Mouse (Mus musculus) ZHBTc4 (cell line): ENCODE results near the gene Ap4e1.

Source experiments
- DNase-seq: peaks from one replicate; pipeline ENCODE4 v3.0.0-alpha.2; 2011; ENCODE audit warnings: low read depth, low spot score

Gene Ap4e1

GRCm38 (mm10) chr2:127008469-127008998 is at the start of gene Ap4e1:
Gene Ap4e1 (plus strand): TSS chr2:127008717.
- peak; percentile 94 for DNase-seq

- DNase-seq, result no peak
These were observed 46.8 kb upstream of the Ap4e1 start for GRCm38 (mm10) chr2:126961696-126962095.

- DNase-seq, result no peak
These were observed 31.1 kb upstream of the Ap4e1 start for GRCm38 (mm10) chr2:126977428-126977827.

GRCm38 (mm10) chr2:126983221-126983620 is 25.3 kb upstream of the Ap4e1 start:
- no peak for DNase-seq

GRCm38 (mm10) chr2:126989919-126990318 is 18.6 kb upstream of the Ap4e1 start:
- peak; percentile 35 for DNase-seq

- no peak for DNase-seq
These were observed 15.8 kb upstream of the Ap4e1 start for GRCm38 (mm10) chr2:126992742-126993141.

GRCm38 (mm10) chr2:126994384-126995166 is 13.9 kb upstream of the Ap4e1 start:
- no peak for DNase-seq

GRCm38 (mm10) chr2:126996737-126997136 is 11.8 kb upstream of the Ap4e1 start:
- DNase-seq, result peak; percentile 79

GRCm38 (mm10) chr2:126998219-126998618 is 10.3 kb upstream of the Ap4e1 start:
- DNase-seq, result peak; percentile 50

GRCm38 (mm10) chr2:127000406-127001324 is 7.9 kb upstream of the Ap4e1 start:
- peak; percentile 47 for DNase-seq

GRCm38 (mm10) chr2:127004046-127004445 is 4.5 kb upstream of the Ap4e1 start:
- peak; percentile 73 for DNase-seq

GRCm38 (mm10) chr2:127006634-127007370 is 1.7 kb upstream of the Ap4e1 start:
- DNase-seq, result peak; percentile 75

GRCm38 (mm10) chr2:127007509-127007908 is 1.0 kb upstream of the Ap4e1 start:
- no peak for DNase-seq

- DNase-seq, result no peak
These were observed 26.6 kb downstream of the Ap4e1 start for GRCm38 (mm10) chr2:127035006-127035605.

- DNase-seq, result no peak
These were observed 28.8 kb downstream of the Ap4e1 start for GRCm38 (mm10) chr2:127037299-127037698.

GRCm38 (mm10) chr2:127061471-127061870 is 53.0 kb downstream of the Ap4e1 start:
- DNase-seq, result no peak

- DNase-seq, result peak; percentile 12
These were observed 60.3 kb downstream of the Ap4e1 start for GRCm38 (mm10) chr2:127068806-127069205.

- no peak for DNase-seq
These were observed 61.4 kb downstream of the Ap4e1 start for GRCm38 (mm10) chr2:127069781-127070434.

GRCm38 (mm10) chr2:127070435-127070841 is 61.9 kb downstream of the Ap4e1 start, which contains the start of gene Blvra:
Gene Blvra (plus strand): TSS chr2:127070665.
- DNase-seq, result peak; percentile 97

- DNase-seq, result no peak
These were observed 62.4 kb downstream of the Ap4e1 start for GRCm38 (mm10) chr2:127070879-127071278.
